Comparison of ENCODE assay signal across 8 mouse cellular contexts in genomic region chr3:19956885-19957284, GRCm38 (mm10). TPM values are rescaled to one million over a fixed set of nuclear protein-coding genes. Genes with fewer than 3 reads are reported as not detected.
DNase-seq lines count a peak whose midpoint lies in the region; ATAC-seq and TF ChIP-seq lines count a peak whose summit lies in the region.

Gene Cp, plus strand, starts transcription at chr3:19957054.

- H3K4me3 ChIP-seq in lung, adult 2 months (replicated peaks; ENCODE audit: extremely low read depth, low read depth, low read length), result peak within 1 kb of the TSS; percentile 34
- H3K4me3 ChIP-seq in myocyte, result peak within 1 kb of the TSS; percentile 13
- H3K4me3 ChIP-seq in intestine, embryonic 16.5 days (ENCODE audit: low read length), result no peak within 1 kb of the TSS

- intact Hi-C loops in heart, postnatal 36 days (cut with DNase I), result loop anchor here (5.0 kb wide), 1 partner anchor 330 kb away; the partner anchor contains the start of gene 1700064H15Rik

- no peaks in the 10 kb centered on the region for H3K27me3 ChIP-seq in myocyte (ENCODE audit: control insufficient read depth, insufficient read depth, insufficient read length)
- H3K27me3 ChIP-seq in intestine, embryonic 16.5 days (replicated peaks; ENCODE audit: control insufficient read depth, insufficient read depth, low read length), result no peaks in the 10 kb centered on the region

- TF ChIP-seq CTCF in lung, adult 2 months (IDR thresholded peaks at IDR 0.05; ENCODE audit: insufficient read depth, low read length), result no peak

- H3K4me2 ChIP-seq in myocyte (ENCODE audit: low read depth), result peak within 1 kb of the TSS; percentile 84
- H3K4me2 ChIP-seq in intestine, embryonic 16.5 days (ENCODE audit: low read depth, low read length), result no peak within 1 kb of the TSS

- no peaks in the 10 kb centered on the region for H3K9me3 ChIP-seq in intestine, embryonic 16.5 days (ENCODE audit: control insufficient read depth, low read length)

- DNase-seq in lung, adult 2 months, result no peak
- DNase-seq in lung, postnatal 14 days, result no peak
- peak; percentile 16 for DNase-seq in brain, adult 2 months (ENCODE audit: low read depth, low spot score)
- DNase-seq in heart, postnatal 36 days, result peak in 1 of 2 experiments; percentile 46
- DNase-seq in T-cell, adult 2 months (ENCODE audit: low spot score), result no peak
- DNase-seq in thymus, postnatal 0 days (ENCODE audit: low spot score), result no peak

- WGBS in lung, adult 2 months, result 38% methylated on average over 5 of the region's 5 CpGs
- WGBS in intestine, embryonic 16.5 days, result 32% methylated on average over 5 of the region's 5 CpGs

- peaks cover 7% of the 10 kb centered on the region for H3K4me1 ChIP-seq in lung, adult 2 months (ENCODE audit: control insufficient read depth, insufficient read depth, low read length)
- H3K4me1 ChIP-seq in intestine, embryonic 16.5 days (ENCODE audit: control insufficient read depth, insufficient read depth, low read length), result no peaks in the 10 kb centered on the region

- no peak within 1 kb of the TSS for H3K27ac ChIP-seq in intestine, embryonic 16.5 days (ENCODE audit: low read length)

- no peak within 1 kb of the TSS for H3ac ChIP-seq in myocyte (ENCODE audit: control insufficient read depth, insufficient read length)

- TF ChIP-seq POLR2A in lung, adult 2 months (IDR thresholded peaks at IDR 0.05; ENCODE audit: borderline replicate concordance, extremely low read depth, low read depth, low read length), result no peak
- TF ChIP-seq POLR2A in myocyte (IDR thresholded peaks at IDR 0.05; ENCODE audit: insufficient read length, low read depth), result no peak

- no peak within 1 kb of the TSS for H3K9ac ChIP-seq in intestine, embryonic 16.5 days (ENCODE audit: low read depth, low read length)

- no peaks in the 10 kb centered on the region for H3K36me3 ChIP-seq in myocyte (ENCODE audit: control insufficient read depth, insufficient read depth)
- H3K36me3 ChIP-seq in intestine, embryonic 16.5 days (ENCODE audit: control insufficient read depth, insufficient read depth, low read length), result no peaks in the 10 kb centered on the region

- no peak for ATAC-seq in intestine, embryonic 16.5 days

- H3K79me2 ChIP-seq in myocyte (ENCODE audit: control insufficient read depth, insufficient read depth), result no peaks in the 10 kb centered on the region

TF ChIP-seq in myocyte, 11 proteins besides CTCF, POLR2A, EP300 and RAD21:
- TF ChIP-seq MAX (IDR thresholded peaks at IDR 0.05; ENCODE audit: low read depth), result no peak
- peak; percentile 70; the same call in 1 of the 2 replicates for TF ChIP-seq CEBPB (IDR thresholded peaks at IDR 0.05; ENCODE audit: insufficient read depth, poor library complexity, severe bottlenecking)

RNA-seq across cellular contexts. Expression of gene Cp, which starts in this region (rescaled TPM):
- 25.6 and 47.8 TPM in 2 replicates for polyA plus RNA-seq in lung, adult 2 months (2012; rRNA removed)
- total RNA-seq in heart, postnatal 36 days (2021), result 10 to 100 TPM; 31.6 to 39.3 TPM
- polyA plus RNA-seq in myocyte (2012; fragmentation: generic; extraction: Trizol), result 3.7 TPM
- 1.4 and 1.8 TPM in 2 replicates for polyA plus RNA-seq in intestine, embryonic 16.5 days (2015; fragmentation: Nextera tagmentation; extraction: Ambion mirVana)
- polyA plus RNA-seq in thymus, postnatal 0 days (2015; fragmentation: Nextera tagmentation; extraction: Ambion mirVana), result 2.9 and 3.1 TPM in 2 replicates
